Mouse (Mus musculus) neural tube, embryonic 10.5 days (tissue): ENCODE results near the gene Fam189b.
A peak's percentile ranks its signal among the peaks of the same experiment; 100 is the strongest.

ENCODE experiments used
- DNase-seq: peaks from one replicate; pipeline ENCODE4 v3.0.0-alpha.2; 2017; ENCODE audit warnings: low spot score; ENCODE audit errors: extremely low spot score

The Fam189b gene

GRCm38 (mm10) chr3:89165268-89165870 lies 17.6 kb upstream of the Fam189b start:
- DNase-seq: no peak

- DNase-seq: no peak
Observed at GRCm38 (mm10) chr3:89166945-89167344, 16.0 kb upstream of the Fam189b start.

GRCm38 (mm10) chr3:89174844-89175243 lies 8.1 kb upstream of the Fam189b start:
- DNase-seq: no peak

- no peak for DNase-seq
Observed at GRCm38 (mm10) chr3:89175544-89175943, 7.4 kb upstream of the Fam189b start.

GRCm38 (mm10) chr3:89176421-89176820 lies 6.5 kb upstream of the Fam189b start:
- no peak for DNase-seq

- peak; percentile 96 for DNase-seq
Observed at GRCm38 (mm10) chr3:89177242-89178106, 5.5 kb upstream of the Fam189b start, which contains the start of gene Scamp3. Gene Scamp3, plus strand, starts transcription at chr3:89177473.

- no peak for DNase-seq
Observed at GRCm38 (mm10) chr3:89178107-89178385, 4.9 kb upstream of the Fam189b start.

- DNase-seq: no peak
Observed at GRCm38 (mm10) chr3:89179056-89179455, 3.9 kb upstream of the Fam189b start.

- no peak for DNase-seq
Observed at GRCm38 (mm10) chr3:89181749-89182500, 1.0 kb upstream of the Fam189b start.

GRCm38 (mm10) chr3:89182531-89183057 lies 349 bp upstream of the Fam189b start:
- DNase-seq: no peak

- DNase-seq: no peak
Observed at GRCm38 (mm10) chr3:89183959-89184315, 994 bp downstream of the Fam189b start.

GRCm38 (mm10) chr3:89187197-89187596 lies 4.3 kb downstream of the Fam189b start:
- DNase-seq: no peak

- no peak for DNase-seq
Observed at GRCm38 (mm10) chr3:89187690-89188477, 4.9 kb downstream of the Fam189b start.

GRCm38 (mm10) chr3:89188478-89188875 lies 5.5 kb downstream of the Fam189b start:
- DNase-seq: no peak

- DNase-seq: no peak
Observed at GRCm38 (mm10) chr3:89190436-89190835, 7.5 kb downstream of the Fam189b start.

GRCm38 (mm10) chr3:89193351-89193750 lies 10.4 kb downstream of the Fam189b start:
- DNase-seq: no peak

GRCm38 (mm10) chr3:89193853-89194252 lies 10.9 kb downstream of the Fam189b start:
- no peak for DNase-seq

GRCm38 (mm10) chr3:89195979-89196877 lies 13.3 kb downstream of the Fam189b start:
- DNase-seq: peak; percentile 93

- DNase-seq: no peak
Observed at GRCm38 (mm10) chr3:89199839-89200238, 16.9 kb downstream of the Fam189b start.
